Mouse (Mus musculus) lung, adult 2 months (tissue): ENCODE data around the gene Zbtb8b.

Source experiments
- CTCF ChIP-seq: fragments of 200-500 bp; IDR thresholded peaks from 2 replicates; pipeline ENCODE4 v1.5.1; 2011; ENCODE audit warnings: mild to moderate bottlenecking, low read length, control low read depth; ENCODE audit not compliant: insufficient read depth
- POLR2A ChIP-seq: fragments of 200-500 bp; IDR thresholded peaks from 2 replicates; pipeline ENCODE4 v1.6.1; 2011; ENCODE audit warnings: low read depth, mild to moderate bottlenecking, control low read depth, low read length, borderline replicate concordance; ENCODE audit errors: extremely low read depth

- no peak for TF ChIP-seq POLR2A
- no peak for TF ChIP-seq CTCF
These were observed 20.2 kb upstream of the Zbtb8b start for GRCm38 (mm10) chr4:129460827-129461182.
